ENCODE assay signal across 10 mouse cellular contexts in the genomic region with DNA sequence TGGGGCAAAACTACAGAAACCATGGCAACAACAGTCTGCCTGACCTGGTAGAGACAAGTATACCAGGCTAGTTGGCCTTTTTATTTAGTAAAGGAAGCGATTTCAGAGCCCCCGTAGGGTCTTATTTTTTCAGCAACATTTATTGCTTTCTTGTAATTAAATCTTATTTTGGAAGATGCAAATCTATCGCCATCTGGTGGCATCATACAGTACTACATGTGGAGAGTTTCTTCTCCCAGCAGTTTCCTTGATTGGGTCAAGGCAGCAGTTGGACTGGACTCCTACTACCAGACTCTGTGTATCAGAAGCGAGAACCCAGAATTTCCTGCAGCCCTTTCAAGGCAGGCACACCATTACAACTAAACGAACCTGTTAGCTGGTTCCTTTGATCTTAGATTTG. TPM values are rescaled to one million over a fixed set of nuclear protein-coding genes. Genes with fewer than 3 reads are reported as not detected.
DNase-seq lines count a peak whose midpoint lies in the region; ATAC-seq and TF ChIP-seq lines count a peak whose summit lies in the region.
"Had no signal": no experiment of that assay in that cellular context is flagged by ENCODE, and none has a peak within 500 bp of the region (broad histone marks: within the 10 kb centered on the region; RNA-seq: fewer than 3 reads in every experiment).

No protein-coding gene starts in this region.

- no peaks in the 10 kb centered on the region for H3K27me3 ChIP-seq in midbrain, embryonic 11.5 days (ENCODE audit: control insufficient read depth, insufficient read depth, low read length)
- H3K27me3 ChIP-seq in midbrain, embryonic 15.5 days (replicated peaks): 0 out of 2 replicates have a peak, but pooled peaks cover 3% of the 10 kb centered on the region
- no peaks in the 10 kb centered on the region for H3K27me3 ChIP-seq in limb, embryonic 14.5 days (ENCODE audit: control insufficient read depth, insufficient read depth, low read length)
- H3K27me3 ChIP-seq in splenic B cell, adult 2 months (ENCODE audit: control insufficient read depth, insufficient read depth, low read length, poor library complexity, severe bottlenecking): no peaks in the 10 kb centered on the region

- 20% methylated on average over 5 of the region's 5 CpGs for WGBS in midbrain, embryonic 11.5 days
- WGBS in midbrain, embryonic 15.5 days: 9% methylated on average over 5 of the region's 5 CpGs
- 6% methylated on average over 5 of the region's 5 CpGs for WGBS in limb, embryonic 14.5 days

- no peak overlapping the region for H3K4me3 ChIP-seq in midbrain, embryonic 11.5 days (ENCODE audit: low read depth, low read length)
- H3K4me3 ChIP-seq in midbrain, embryonic 15.5 days: no peak overlapping the region
- no peak overlapping the region for H3K4me3 ChIP-seq in limb, embryonic 14.5 days (replicated peaks; ENCODE audit: low read length)

- no peak overlapping the region for H3K4me2 ChIP-seq in midbrain, embryonic 11.5 days
- no peak overlapping the region for H3K4me2 ChIP-seq in midbrain, embryonic 15.5 days
- H3K4me2 ChIP-seq in limb, embryonic 14.5 days (replicated peaks; ENCODE audit: low read depth, low read length, severe bottlenecking): no peak overlapping the region

- ATAC-seq in midbrain, embryonic 11.5 days (ENCODE audit: low FRiP score): no peak
- ATAC-seq in midbrain, embryonic 15.5 days (replicated peaks): no peak
- no peak for ATAC-seq in limb, embryonic 14.5 days (ENCODE audit: low FRiP score, low read depth)

- H3K36me3 ChIP-seq in midbrain, embryonic 11.5 days (ENCODE audit: control insufficient read depth, insufficient read depth, low read length): no peaks in the 10 kb centered on the region
- H3K36me3 ChIP-seq in midbrain, embryonic 15.5 days (replicated peaks): no peaks in the 10 kb centered on the region
- H3K36me3 ChIP-seq in limb, embryonic 14.5 days (ENCODE audit: control insufficient read depth, insufficient read depth, low read length): no peaks in the 10 kb centered on the region
- H3K36me3 ChIP-seq in splenic B cell, adult 2 months (ENCODE audit: control insufficient read depth, insufficient read depth, low read length, poor library complexity, severe bottlenecking): no peaks in the 10 kb centered on the region; the same call in none of the 2 replicates

- no peak for TF ChIP-seq POLR2A in limb, embryonic 14.5 days (IDR thresholded peaks at IDR 0.05; ENCODE audit: borderline replicate concordance, extremely low read depth, insufficient read depth, insufficient read length)

- peak; percentile 73 for DNase-seq in adrenal gland, postnatal 10 days
- DNase-seq in adrenal gland, postnatal 25 days: no peak
- peak; percentile 94 for DNase-seq in midbrain, embryonic 11.5 days (ENCODE audit: low spot score, missing footprints)
- peak; percentile 64 for DNase-seq in cerebellum, adult 8-10 months
- peak; percentile 62 for DNase-seq in kidney, adult 9 months
- peak; percentile 66 for DNase-seq in limb, embryonic 14.5 days (ENCODE audit: low spot score)
- DNase-seq in splenic B cell, adult 2 months (ENCODE audit: low read depth, low spot score): peak; percentile 78

- H3K27ac ChIP-seq in midbrain, embryonic 11.5 days (ENCODE audit: low read depth, low read length): no peak overlapping the region
- H3K27ac ChIP-seq in midbrain, embryonic 15.5 days: no peak overlapping the region
- H3K27ac ChIP-seq in limb, embryonic 14.5 days (replicated peaks; ENCODE audit: low read depth, low read length): no peak overlapping the region

- H3K9ac ChIP-seq in midbrain, embryonic 11.5 days (ENCODE audit: low read length): no peak overlapping the region
- H3K9ac ChIP-seq in midbrain, embryonic 15.5 days: no peak overlapping the region
- H3K9ac ChIP-seq in limb, embryonic 14.5 days (ENCODE audit: low read depth, low read length, severe bottlenecking): no peak overlapping the region

- no peaks in the 10 kb centered on the region for H3K4me1 ChIP-seq in midbrain, embryonic 11.5 days (ENCODE audit: control insufficient read depth, insufficient read depth, low read length)
- H3K4me1 ChIP-seq in midbrain, embryonic 15.5 days: no peaks in the 10 kb centered on the region
- H3K4me1 ChIP-seq in limb, embryonic 14.5 days (ENCODE audit: control insufficient read depth, insufficient read depth, low read length): no peaks in the 10 kb centered on the region

- no peaks in the 10 kb centered on the region for H3K9me3 ChIP-seq in midbrain, embryonic 11.5 days (ENCODE audit: control insufficient read depth, low read length)
- H3K9me3 ChIP-seq in midbrain, embryonic 15.5 days: no peaks in the 10 kb centered on the region
- H3K9me3 ChIP-seq in limb, embryonic 14.5 days (ENCODE audit: control insufficient read depth, low read length): no peaks in the 10 kb centered on the region

RNA-seq across cellular contexts. Expression of gene Oas2, which starts 3.2 kb away (rescaled TPM):
- total RNA-seq in adrenal gland, postnatal 10 days (2021): under 1 TPM; 0.09 to 0.24 TPM
- 0.67 and 0.95 TPM in 2 replicates for total RNA-seq in adrenal gland, postnatal 25 days (2021)
- 0.05 and 0.33 TPM in 2 replicates for polyA plus RNA-seq in midbrain, embryonic 11.5 days (2014; fragmentation: Nextera tagmentation; extraction: Ambion mirVana)
- 0.43 and 0.59 TPM in 2 replicates for polyA plus RNA-seq in midbrain, embryonic 15.5 days (2015; fragmentation: Nextera tagmentation; extraction: Ambion mirVana)
- polyA plus RNA-seq in limb, embryonic 14.5 days (2012; rRNA removed): 1.1 and 1.5 TPM in 2 replicates
- 0.23 and 0.75 TPM in 2 replicates for polyA plus RNA-seq in limb, embryonic 14.5 days (2014; fragmentation: Nextera tagmentation; extraction: Ambion mirVana)
- polyA plus RNA-seq: neural tube, embryonic 14.5 days had no signal

RNA-seq across cellular contexts. Expression of gene Oas3, which starts 31.0 kb away (rescaled TPM):
- total RNA-seq in adrenal gland, postnatal 10 days (2021): under 1 TPM; 0.15 to 0.21 TPM
- total RNA-seq in adrenal gland, postnatal 25 days (2021): 0.64 TPM in 1 of 2 replicates, not detected in the other
- polyA plus RNA-seq in midbrain, embryonic 11.5 days (2014; fragmentation: Nextera tagmentation; extraction: Ambion mirVana): 0.11 and 0.20 TPM in 2 replicates
- polyA plus RNA-seq in midbrain, embryonic 15.5 days (2015; fragmentation: Nextera tagmentation; extraction: Ambion mirVana): 0.81 and 1.0 TPM in 2 replicates
- 0.11 and 0.22 TPM in 2 replicates for polyA plus RNA-seq in limb, embryonic 14.5 days (2012; rRNA removed)
- 0.22 TPM in 1 of 2 replicates, not detected in the other for polyA plus RNA-seq in limb, embryonic 14.5 days (2014; fragmentation: Nextera tagmentation; extraction: Ambion mirVana)

RNA-seq across cellular contexts. Expression of gene Dtx1, which starts 34.7 kb away (rescaled TPM):
- 1 to 10 TPM; 7.4 to 9.2 TPM for total RNA-seq in adrenal gland, postnatal 10 days (2021)
- total RNA-seq in adrenal gland, postnatal 25 days (2021): 11.0 and 11.8 TPM in 2 replicates
- polyA plus RNA-seq in midbrain, embryonic 11.5 days (2014; fragmentation: Nextera tagmentation; extraction: Ambion mirVana): 5.1 and 5.2 TPM in 2 replicates
- 64.5 and 68.9 TPM in 2 replicates for polyA plus RNA-seq in midbrain, embryonic 15.5 days (2015; fragmentation: Nextera tagmentation; extraction: Ambion mirVana)
- polyA plus RNA-seq in limb, embryonic 14.5 days (2012; rRNA removed): 11.1 and 14.7 TPM in 2 replicates
- polyA plus RNA-seq in limb, embryonic 14.5 days (2014; fragmentation: Nextera tagmentation; extraction: Ambion mirVana): 3.9 and 5.5 TPM in 2 replicates

RNA-seq across cellular contexts. Expression of gene Oas1e, which starts 48.9 kb away (rescaled TPM):
- not detected for total RNA-seq in adrenal gland, postnatal 10 days (2021)
- total RNA-seq in adrenal gland, postnatal 25 days (2021): not detected in 2 replicates
- polyA plus RNA-seq in midbrain, embryonic 11.5 days (2014; fragmentation: Nextera tagmentation; extraction: Ambion mirVana): 0.12 TPM in 1 of 2 replicates, not detected in the other
- 0.23 and 0.28 TPM in 2 replicates for polyA plus RNA-seq in midbrain, embryonic 15.5 days (2015; fragmentation: Nextera tagmentation; extraction: Ambion mirVana)
- polyA plus RNA-seq in limb, embryonic 14.5 days (2012; rRNA removed): not detected in 2 replicates
- polyA plus RNA-seq in limb, embryonic 14.5 days (2014; fragmentation: Nextera tagmentation; extraction: Ambion mirVana): not detected in 2 replicates
- polyA plus RNA-seq: heart, embryonic 14.5 days had no signal
